Mouse (Mus musculus) erythroblast, embryonic 14.5 days (primary cell): ENCODE data around the gene Myo5c.

Experiments used
- GATA1 ChIP-seq: IDR thresholded peaks from 2 replicates; pipeline ENCODE4 v1.6.1; 2012; ENCODE audit warnings: low read length, inconsistent platforms, mixed read lengths
- TAL1 ChIP-seq: IDR thresholded peaks from 3 replicates; pipeline ENCODE4 v1.6.1; 2012; ENCODE audit warnings: low read length, inconsistent platforms, mixed read lengths

- TF ChIP-seq TAL1 (no peak), GATA1 (no peak)
Observed at GRCm38 (mm10) chr9:75197297-75197696, 34.5 kb upstream of the Myo5c start.
